Mouse (Mus musculus) myocyte (in vitro differentiated cells): ENCODE data around the gene Cramp1l. TPM values are rescaled to one million over a fixed set of nuclear protein-coding genes. Genes with fewer than 3 reads are reported as not detected.

Source experiments
- H3K27me3 ChIP-seq: one replicate; pipeline ENCODE4 v1.6.1; 2011; ENCODE audit not compliant: control insufficient read depth, insufficient read depth, insufficient read length
- H3K36me3 ChIP-seq: one replicate; pipeline ENCODE4 v1.6.1; 2011; ENCODE audit not compliant: control insufficient read depth, insufficient read depth
- H3K4me2 ChIP-seq: one replicate; pipeline ENCODE4 v1.6.1; 2011; ENCODE audit warnings: low read depth, control low read depth
- H3K4me3 ChIP-seq: one replicate; pipeline ENCODE4 v1.5.1; 2011; ENCODE audit warnings: mild to moderate bottlenecking, control low read depth, moderate library complexity
- H3K79me2 ChIP-seq: one replicate; pipeline ENCODE4 v1.6.1; 2011; ENCODE audit not compliant: control insufficient read depth, insufficient read depth
- H3ac ChIP-seq: one replicate; pipeline ENCODE4 v1.6.1; 2011; ENCODE audit not compliant: control insufficient read depth, insufficient read length
- CEBPB ChIP-seq: IDR thresholded peaks from 2 replicates; pipeline ENCODE4 v1.6.1; 2011; ENCODE audit warnings: mild to moderate bottlenecking, moderate library complexity; ENCODE audit not compliant: poor library complexity, insufficient read depth, severe bottlenecking
- E2F4 ChIP-seq: IDR thresholded peaks from one replicate; pipeline ENCODE4 v1.6.1; 2011; ENCODE audit warnings: mild to moderate bottlenecking, control low read depth, moderate library complexity; ENCODE audit not compliant: insufficient read depth
- MAX ChIP-seq: IDR thresholded peaks from one replicate; pipeline ENCODE4 v1.6.1; 2011; ENCODE audit warnings: low read depth, mild to moderate bottlenecking, control low read depth
- MYOD1 ChIP-seq, 3 experiments: IDR thresholded peaks; one replicate each; pipeline ENCODE4 v1.6.1; 2011; ENCODE audit warnings: control low read depth in 2 of 3, low read depth in 2 of 3, mild to moderate bottlenecking in 2 of 3, moderate library complexity in 1 of 3; ENCODE audit not compliant: insufficient read length in 2 of 3, control insufficient read depth in 1 of 3
- MYOG ChIP-seq, 3 experiments: IDR thresholded peaks; one replicate each; pipeline ENCODE4 v1.6.1; 2011; ENCODE audit warnings: control low read depth in 2 of 3, low read depth in 2 of 3, mild to moderate bottlenecking in 2 of 3; ENCODE audit not compliant: insufficient read length in 2 of 3, control insufficient read depth in 1 of 3, insufficient read depth in 1 of 3
- POLR2A ChIP-seq: IDR thresholded peaks from one replicate; pipeline ENCODE4 v1.6.1; 2011; ENCODE audit warnings: low read depth, mild to moderate bottlenecking, control low read depth, moderate library complexity; ENCODE audit not compliant: insufficient read length
- POLR2AphosphoS2 ChIP-seq: IDR thresholded peaks from one replicate; pipeline ENCODE4 v1.6.1; 2011; ENCODE audit warnings: low read depth, control low read depth; ENCODE audit not compliant: insufficient read length
- REST ChIP-seq: IDR thresholded peaks from one replicate; pipeline ENCODE4 v1.6.1; 2011; ENCODE audit warnings: mild to moderate bottlenecking, control low read depth, moderate library complexity; ENCODE audit not compliant: insufficient read depth, insufficient read length
- SRF ChIP-seq: IDR thresholded peaks from one replicate; pipeline ENCODE4 v1.6.1; 2011; ENCODE audit warnings: low read depth; ENCODE audit not compliant: control insufficient read depth, insufficient read length
- TCF12 ChIP-seq: IDR thresholded peaks from one replicate; pipeline ENCODE4 v1.6.1; 2011; ENCODE audit warnings: mild to moderate bottlenecking, control low read depth; ENCODE audit not compliant: poor library complexity, insufficient read depth, severe bottlenecking
- TCF3 ChIP-seq: IDR thresholded peaks from one replicate; pipeline ENCODE4 v1.6.1; 2011; ENCODE audit warnings: low read depth, control low read depth; ENCODE audit not compliant: insufficient read length
- USF1 ChIP-seq: IDR thresholded peaks from one replicate; pipeline ENCODE4 v1.6.1; 2011; ENCODE audit warnings: low read depth, mild to moderate bottlenecking, control low read depth, moderate library complexity
- polyA plus RNA-seq: library from polyadenylated mRNA; unstranded; fragments of >200 nt; fragmentation: generic; extraction: Trizol; gene quantifications from one replicate; pipeline ENCODE4 v1.2.1, GENCODE M21; 2012; ENCODE audit warnings: missing spikeins

Cramp1l gene
- polyA plus RNA-seq, 1 experiment, result 3.5 TPM

DNA sequence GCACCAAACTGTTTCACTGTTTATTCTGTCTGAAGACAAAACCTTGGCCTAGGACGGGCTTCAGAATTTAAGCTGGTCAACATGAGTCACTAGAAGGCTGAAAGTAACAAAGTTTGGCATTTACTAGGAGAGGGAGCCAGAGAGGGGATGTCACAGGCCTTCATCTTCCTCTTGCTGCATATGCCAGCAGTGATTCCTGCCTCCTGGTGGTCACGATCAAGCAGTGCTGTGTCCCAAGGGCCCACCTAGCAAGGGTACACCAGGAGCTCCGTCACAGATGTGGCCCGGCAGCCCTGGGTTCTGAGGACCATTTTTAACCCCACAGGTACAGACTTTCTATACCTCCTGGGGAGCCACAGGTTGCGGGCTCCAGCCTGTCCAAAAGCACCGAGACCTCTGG lies 41.5 kb upstream of the Cramp1l start:
- H3K79me2 ChIP-seq, result no peaks in the 10 kb centered on the region
- H3K4me2 ChIP-seq, result no peak overlapping the region
- no peak overlapping the region for H3ac ChIP-seq
- H3K27me3 ChIP-seq, result no peaks in the 10 kb centered on the region
- no peak for TF ChIP-seq CEBPB
- no peak for TF ChIP-seq E2F4
- no peak for TF ChIP-seq TCF12
- no peak for TF ChIP-seq REST
- no peak for TF ChIP-seq POLR2AphosphoS2
- TF ChIP-seq MYOD1 (IDR thresholded peaks at IDR 0.05; ENCODE audit: control insufficient read depth in 1 of 3, insufficient read length in 2 of 3, low read depth in 2 of 3), result no peak
- no peak for TF ChIP-seq POLR2A
- no peak for TF ChIP-seq SRF
- no peak for TF ChIP-seq USF1
- no peak for TF ChIP-seq TCF3
- no peak for TF ChIP-seq MAX
- no peak for TF ChIP-seq MYOG (IDR thresholded peaks at IDR 0.05; ENCODE audit: control insufficient read depth in 1 of 3, insufficient read depth in 1 of 3, insufficient read length in 2 of 3, low read depth in 2 of 3)
- H3K4me3 ChIP-seq, result no peak overlapping the region
- H3K36me3 ChIP-seq, result no peaks in the 10 kb centered on the region

DNA sequence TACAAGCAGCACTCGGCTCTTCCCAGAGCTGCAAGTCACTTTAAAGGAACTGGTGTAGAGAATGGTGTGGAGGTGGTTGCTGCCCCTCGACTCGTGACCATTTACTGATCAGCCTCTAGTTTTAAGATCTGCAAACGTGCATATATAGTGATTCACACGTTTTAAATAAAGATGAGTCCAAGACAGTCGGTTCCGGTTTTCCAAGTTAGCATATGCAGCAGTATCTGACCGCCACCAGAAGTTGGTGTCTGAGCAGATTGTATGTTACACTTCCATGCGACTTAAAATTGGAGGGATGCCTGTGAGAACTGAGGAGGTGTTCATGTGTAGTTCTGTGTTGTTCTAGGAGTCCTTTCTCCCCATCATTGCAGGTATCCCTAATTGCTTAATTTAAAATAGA lies 37.7 kb upstream of the Cramp1l start:
- H3K79me2 ChIP-seq, result no peaks in the 10 kb centered on the region
- TF ChIP-seq USF1, result no peak
- no peaks in the 10 kb centered on the region for H3K27me3 ChIP-seq
- no peaks in the 10 kb centered on the region for H3K36me3 ChIP-seq
- H3ac ChIP-seq, result no peak overlapping the region
- no peak overlapping the region for H3K4me3 ChIP-seq
- no peak overlapping the region for H3K4me2 ChIP-seq

DNA sequence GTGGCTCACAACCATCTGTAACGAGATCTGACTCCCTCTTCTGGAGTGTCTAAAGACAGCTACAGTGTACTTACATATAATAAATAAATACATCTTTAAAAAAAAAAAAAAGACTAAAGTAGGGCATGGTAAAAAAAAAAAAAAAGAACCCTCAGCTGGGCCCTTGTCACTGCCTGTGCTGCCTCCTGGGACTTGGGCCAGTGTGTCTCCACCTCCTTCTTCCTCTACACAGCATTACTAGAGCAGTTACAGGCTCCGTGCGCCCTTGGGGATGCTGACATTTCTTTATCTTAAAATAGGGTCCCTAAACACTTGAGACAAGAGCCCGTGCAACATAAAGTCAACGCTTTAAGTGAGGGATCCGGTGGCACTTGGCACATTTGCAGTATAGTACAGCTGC lies 31.6 kb upstream of the Cramp1l start:
- Histone ChIP-seq H3K4me2 (no peak overlapping the region), H3K36me3 (no peaks in the 10 kb centered on the region), H3K27me3 (no peaks in the 10 kb centered on the region), H3K79me2 (no peaks in the 10 kb centered on the region), H3ac (no peak overlapping the region), H3K4me3 (no peak overlapping the region)
- TF ChIP-seq MYOG (IDR thresholded peaks at IDR 0.05; ENCODE audit: control insufficient read depth in 1 of 3, insufficient read depth in 1 of 3, insufficient read length in 2 of 3, low read depth in 2 of 3) (no peak), POLR2AphosphoS2 (no peak), MYOD1 (IDR thresholded peaks at IDR 0.05; ENCODE audit: control insufficient read depth in 1 of 3, insufficient read length in 2 of 3, low read depth in 2 of 3) (no peak), TCF12 (no peak), E2F4 (no peak), USF1 (no peak)

DNA sequence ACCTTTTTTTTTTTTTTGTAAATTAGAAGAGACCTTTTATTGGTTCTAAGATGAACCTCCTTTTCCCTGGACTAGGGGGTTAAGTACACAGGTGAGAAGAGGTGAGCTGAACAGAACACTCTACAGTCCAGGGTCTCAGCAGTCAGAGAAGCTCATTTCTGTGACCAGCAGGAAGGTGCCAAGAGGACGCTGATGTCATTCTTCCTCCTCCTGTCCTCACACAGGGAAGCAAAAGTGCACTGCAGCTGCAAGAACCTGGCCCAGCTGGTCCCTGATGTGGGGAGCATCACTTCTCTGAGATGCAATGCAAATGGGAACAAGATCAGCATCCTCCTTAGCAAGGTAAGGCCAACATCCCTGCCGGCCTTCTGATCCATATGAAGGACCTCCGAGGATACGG lies 29.7 kb upstream of the Cramp1l start:
- no peaks in the 10 kb centered on the region for H3K27me3 ChIP-seq
- TF ChIP-seq MAX (no peak), SRF (no peak), MYOD1 (IDR thresholded peaks at IDR 0.05; ENCODE audit: control insufficient read depth in 1 of 3, insufficient read length in 2 of 3, low read depth in 2 of 3) (no peak), TCF3 (no peak), MYOG (IDR thresholded peaks at IDR 0.05; ENCODE audit: control insufficient read depth in 1 of 3, insufficient read depth in 1 of 3, insufficient read length in 2 of 3, low read depth in 2 of 3) (no peak), E2F4 (no peak), POLR2AphosphoS2 (no peak), REST (no peak), POLR2A (no peak), CEBPB (no peak), USF1 (no peak), TCF12 (no peak)
- no peak overlapping the region for H3K4me2 ChIP-seq
- no peak overlapping the region for H3ac ChIP-seq
- no peaks in the 10 kb centered on the region for H3K36me3 ChIP-seq
- no peaks in the 10 kb centered on the region for H3K79me2 ChIP-seq
- H3K4me3 ChIP-seq, result no peak overlapping the region

DNA sequence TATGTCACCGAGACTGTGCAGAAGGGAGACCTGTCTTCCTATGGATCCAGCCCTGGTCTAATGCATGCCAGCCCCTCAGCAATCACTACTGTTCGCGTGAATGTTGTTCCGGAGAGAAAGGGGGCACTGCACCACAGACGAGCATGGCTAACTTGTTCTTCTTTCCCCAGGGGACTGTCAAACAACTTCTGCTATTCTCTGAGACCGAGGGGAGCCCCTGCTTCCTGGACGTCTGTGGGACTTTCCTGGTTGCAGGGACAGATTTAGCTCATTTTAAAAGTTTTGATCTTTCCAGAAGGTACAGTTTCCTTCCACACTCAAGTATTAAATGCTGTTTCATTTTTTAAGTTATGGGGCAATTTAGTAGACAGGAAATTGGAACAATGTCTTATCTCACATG lies 29.3 kb upstream of the Cramp1l start:
- H3ac ChIP-seq, result no peak overlapping the region
- H3K36me3 ChIP-seq, result no peaks in the 10 kb centered on the region
- H3K27me3 ChIP-seq, result no peaks in the 10 kb centered on the region
- H3K4me2 ChIP-seq, result no peak overlapping the region
- H3K4me3 ChIP-seq, result no peak overlapping the region
- no peaks in the 10 kb centered on the region for H3K79me2 ChIP-seq
- no peak for TF ChIP-seq MYOG (IDR thresholded peaks at IDR 0.05; ENCODE audit: control insufficient read depth in 1 of 3, insufficient read depth in 1 of 3, insufficient read length in 2 of 3, low read depth in 2 of 3)
- TF ChIP-seq TCF3, result no peak
- no peak for TF ChIP-seq SRF
- no peak for TF ChIP-seq E2F4
- no peak for TF ChIP-seq POLR2AphosphoS2
- no peak for TF ChIP-seq POLR2A
- TF ChIP-seq USF1, result no peak
- no peak for TF ChIP-seq REST
- no peak for TF ChIP-seq CEBPB
- no peak for TF ChIP-seq MYOD1 (IDR thresholded peaks at IDR 0.05; ENCODE audit: control insufficient read depth in 1 of 3, insufficient read length in 2 of 3, low read depth in 2 of 3)
- no peak for TF ChIP-seq MAX
- TF ChIP-seq TCF12, result no peak
